Mouse (Mus musculus) urinary bladder, postnatal 4 days (tissue): ENCODE data around the gene Mgst2.

ENCODE experiments used
- DNase-seq, 2 experiments: peaks; one replicate each; pipeline ENCODE4 v3.0.0; 2021 to 2022; ENCODE audit warnings: low spot score in 2 of 2

Gene Mgst2

GRCm38 (mm10) chr3:51654303-51655055 is 5.7 kb upstream of the Mgst2 start:
- no peak for DNase-seq

GRCm38 (mm10) chr3:51659415-51659814 is 745 bp upstream of the Mgst2 start:
- DNase-seq: no peak

DNA sequence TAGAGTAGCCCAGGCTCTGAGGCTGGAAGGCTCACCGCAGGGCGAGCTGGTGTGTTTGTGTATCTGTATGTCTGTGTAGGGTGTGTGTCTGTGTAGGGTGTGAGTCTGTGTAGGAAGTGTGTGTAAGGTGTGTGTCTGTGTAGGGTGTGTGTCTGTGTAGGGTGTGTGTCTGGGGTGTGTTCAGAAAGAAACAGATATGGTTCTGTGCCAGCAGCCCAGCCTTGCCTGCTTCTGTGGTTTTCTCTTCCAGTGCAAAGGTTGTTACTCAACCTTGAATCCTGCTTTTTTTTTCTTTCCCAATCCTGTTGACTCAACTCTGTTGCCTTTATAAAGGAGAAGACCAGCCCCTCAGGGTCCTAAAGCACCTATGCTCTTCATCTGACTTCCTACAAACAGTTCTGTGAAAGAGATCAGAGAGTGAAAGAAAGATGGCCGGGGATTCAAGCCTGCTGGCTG is 689 bp downstream of the Mgst2 start:
- no peak for DNase-seq

- DNase-seq: no peak
Observed at GRCm38 (mm10) chr3:51661376-51661775, 1.2 kb downstream of the Mgst2 start.

GRCm38 (mm10) chr3:51661880-51662550 is 1.9 kb downstream of the Mgst2 start:
- DNase-seq: no peak

- DNase-seq: no peak
Observed at GRCm38 (mm10) chr3:51662557-51662956, 2.4 kb downstream of the Mgst2 start.

GRCm38 (mm10) chr3:51668607-51669006 is 8.4 kb downstream of the Mgst2 start:
- no peak for DNase-seq

DNA sequence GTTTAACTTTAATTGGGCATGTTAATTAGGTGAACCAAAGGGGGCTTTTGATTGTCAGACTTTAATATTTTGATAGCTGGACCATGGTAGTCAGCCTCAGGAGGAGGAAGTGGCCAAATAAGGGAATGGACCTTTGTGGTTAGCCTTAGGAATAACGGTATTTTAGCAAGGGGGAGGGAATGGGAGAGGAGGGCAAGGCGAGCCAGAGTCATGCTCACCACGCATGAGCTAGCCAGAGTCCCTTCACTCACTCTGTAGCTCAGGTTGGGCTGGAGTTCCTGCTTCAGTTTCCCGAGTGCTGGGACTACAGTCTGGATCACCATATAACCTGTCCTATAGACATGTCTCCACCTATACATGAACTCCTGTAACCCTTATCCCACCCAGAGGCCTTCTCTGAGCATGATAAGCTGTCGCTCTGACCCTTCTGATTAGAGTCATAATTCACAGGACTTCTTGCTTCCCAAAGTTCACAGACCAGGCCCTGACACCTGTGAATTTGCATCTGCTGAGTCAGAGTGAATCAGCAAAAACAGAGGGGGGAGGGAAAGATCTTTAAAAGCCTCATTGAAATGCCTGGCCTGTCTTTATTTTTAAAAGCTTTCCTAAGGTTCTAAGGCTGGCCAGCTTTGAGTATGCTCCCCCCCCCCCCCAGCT is 10.4 kb downstream of the Mgst2 start:
- no peak for DNase-seq

- no peak for DNase-seq
Observed at GRCm38 (mm10) chr3:51671071-51671469, 10.9 kb downstream of the Mgst2 start.

DNA sequence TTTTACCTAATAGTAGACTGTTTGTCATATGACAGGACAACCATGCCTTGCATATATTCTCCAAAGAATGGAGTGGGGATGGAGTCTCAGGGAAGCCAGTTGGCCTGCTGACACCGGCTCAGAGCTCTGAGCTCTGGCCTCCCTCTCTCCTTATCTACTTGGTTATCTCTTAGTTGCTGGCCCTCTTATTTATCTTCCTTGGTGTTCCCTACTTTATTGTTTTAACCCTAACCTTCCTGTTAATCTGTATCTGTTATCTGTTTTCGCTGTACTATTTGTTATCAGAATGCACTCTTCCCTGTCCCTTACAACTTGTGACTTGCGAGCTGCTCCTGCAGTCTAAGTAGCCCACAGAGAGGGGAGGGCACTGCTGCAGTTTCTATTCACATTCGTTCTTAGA is 12.5 kb downstream of the Mgst2 start:
- DNase-seq: no peak

DNA sequence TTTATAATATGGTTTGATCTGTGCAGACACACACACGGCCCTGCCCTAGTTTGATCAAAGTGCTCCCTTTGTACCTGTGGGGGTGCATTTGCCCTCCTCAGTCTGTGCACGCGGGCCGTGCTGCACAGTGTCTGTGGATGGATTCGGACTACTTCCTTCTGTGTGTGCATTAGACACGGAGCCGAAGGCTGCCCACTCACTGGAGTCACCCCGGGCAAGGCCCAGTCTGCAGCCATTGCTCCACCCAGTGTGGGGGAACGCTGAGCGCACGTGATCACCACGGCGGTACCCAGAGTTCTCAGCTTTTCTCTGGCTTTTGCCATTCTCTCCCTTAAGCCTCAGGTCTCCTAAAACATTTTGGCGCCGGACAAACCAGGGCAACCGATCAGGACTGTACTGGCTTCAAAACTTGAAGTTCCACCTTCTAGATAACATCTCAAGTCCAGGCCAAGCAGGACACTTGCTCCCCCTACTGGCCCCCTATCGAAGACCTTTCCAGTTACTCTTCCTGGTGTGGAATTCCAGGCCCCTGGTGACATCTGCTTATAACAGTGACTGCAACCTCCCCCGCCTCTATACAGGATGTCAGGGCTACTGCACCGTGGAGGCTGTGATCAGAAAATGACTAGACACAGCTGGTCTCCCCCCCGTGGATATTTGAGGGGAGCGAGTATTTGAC is 13.4 kb downstream of the Mgst2 start:
- DNase-seq: peak; percentile 41 to 67

- DNase-seq: no peak
Observed at GRCm38 (mm10) chr3:51674963-51675362, 14.8 kb downstream of the Mgst2 start.

DNA sequence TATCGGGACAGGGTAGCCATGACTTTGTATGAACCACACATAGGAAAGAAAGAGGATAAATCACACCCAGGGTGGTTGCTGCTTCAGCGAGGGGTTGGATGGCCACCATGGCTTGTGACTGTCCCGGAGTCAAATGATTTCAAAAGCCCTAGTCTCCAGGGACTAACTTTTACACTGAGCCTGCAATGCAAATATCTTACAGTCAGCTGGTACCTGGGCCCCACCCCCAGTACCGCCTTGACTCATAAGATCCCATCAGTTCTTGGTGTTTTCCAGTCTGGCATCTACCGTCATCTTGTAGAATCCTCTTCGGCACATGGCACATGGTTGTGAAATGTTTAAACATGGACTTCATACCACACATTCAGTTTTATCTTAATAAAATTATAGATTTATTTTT is 25.4 kb downstream of the Mgst2 start:
- no peak for DNase-seq

- DNase-seq: no peak
Observed at GRCm38 (mm10) chr3:51686316-51686715, 26.2 kb downstream of the Mgst2 start.

- DNase-seq: no peak
Observed at GRCm38 (mm10) chr3:51686791-51687190, 26.6 kb downstream of the Mgst2 start.

DNA sequence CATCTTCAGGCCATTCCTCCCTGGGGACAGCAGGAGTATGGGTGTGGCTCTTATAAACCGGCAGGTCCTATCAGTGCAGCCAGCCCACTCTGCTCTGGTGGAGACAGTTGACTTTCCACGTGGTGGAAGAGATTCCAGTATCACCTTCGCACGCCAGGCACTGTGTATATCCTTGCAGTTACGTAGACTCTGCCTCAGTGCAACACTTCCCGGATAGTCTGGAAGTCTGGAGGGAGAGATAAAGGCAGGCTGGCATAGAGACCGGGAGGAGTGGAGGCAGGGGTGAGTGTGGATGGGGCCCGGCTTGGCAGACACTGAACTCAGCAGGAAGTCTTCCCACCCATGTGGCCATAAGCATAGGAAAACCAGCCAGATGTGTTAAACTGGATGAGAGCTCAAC is 28.6 kb downstream of the Mgst2 start:
- DNase-seq: no peak

DNA sequence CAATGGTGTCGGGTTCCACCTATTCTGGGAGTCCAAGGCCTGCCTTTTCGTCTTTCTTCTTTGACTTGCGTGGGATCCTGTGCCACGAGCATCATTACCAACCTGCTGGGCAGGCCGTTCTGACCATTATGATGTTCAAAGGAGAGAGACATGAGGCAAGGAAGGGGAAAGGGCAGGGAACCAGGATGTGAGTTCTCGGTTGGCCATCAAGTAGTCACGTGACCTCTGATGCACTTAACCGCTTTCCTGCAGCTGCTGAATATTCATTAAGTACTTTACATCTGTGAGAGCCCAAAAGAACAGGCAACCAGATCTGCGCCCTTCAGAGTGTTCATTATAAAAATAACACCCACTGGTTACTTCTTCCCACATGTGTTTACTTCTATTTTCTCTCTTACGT is 33.0 kb downstream of the Mgst2 start:
- no peak for DNase-seq

- DNase-seq: no peak
Observed at GRCm38 (mm10) chr3:51694576-51694975, 34.4 kb downstream of the Mgst2 start.

DNA sequence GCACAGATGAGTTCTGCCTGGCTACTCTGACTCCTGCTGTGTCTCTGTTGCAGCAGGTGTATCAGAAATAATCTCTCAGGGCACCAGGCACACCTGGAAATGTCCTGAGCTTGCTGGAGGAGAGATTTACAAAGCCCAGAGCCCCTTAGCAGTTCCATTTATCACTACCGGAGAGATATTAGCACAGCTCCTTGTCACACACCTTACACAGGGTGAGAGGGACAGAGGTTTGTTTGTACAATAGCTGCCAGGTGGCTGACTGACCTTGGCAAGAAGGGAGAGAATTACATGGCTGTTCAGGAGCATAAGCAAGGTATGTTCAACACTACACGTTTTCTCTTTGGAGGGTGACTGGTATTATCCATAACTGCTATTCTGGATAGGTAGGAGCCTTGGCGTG is 35.6 kb downstream of the Mgst2 start:
- no peak for DNase-seq

- DNase-seq: no peak
Observed at GRCm38 (mm10) chr3:51697931-51698330, 37.8 kb downstream of the Mgst2 start.

GRCm38 (mm10) chr3:51700123-51700522 is 40.0 kb downstream of the Mgst2 start:
- DNase-seq: no peak

DNA sequence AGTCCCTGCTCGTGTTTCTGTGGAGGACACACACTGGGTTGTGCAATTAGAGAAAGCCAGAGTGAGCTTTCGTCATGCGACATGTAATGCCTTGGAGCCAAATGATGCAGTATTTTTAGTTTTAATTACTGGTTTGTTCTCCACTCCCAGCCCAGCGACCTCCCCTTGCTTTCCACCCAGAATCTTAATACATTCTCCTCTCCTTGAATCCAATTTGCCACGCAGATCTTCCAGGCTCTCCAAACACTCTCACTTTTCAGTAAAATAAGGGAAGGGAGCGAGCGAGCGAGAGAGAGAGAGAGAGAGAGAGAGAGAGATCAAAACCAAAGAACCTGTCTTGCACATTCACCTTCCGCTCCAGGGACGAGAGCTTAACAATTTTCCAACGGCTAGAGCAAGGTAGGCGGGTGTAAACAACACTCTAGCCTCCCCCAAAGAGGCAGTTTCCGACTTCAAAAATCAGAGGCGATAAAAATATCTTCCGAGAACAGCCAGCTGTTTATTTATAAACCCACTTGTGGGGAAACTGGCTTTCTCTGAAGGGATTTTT is 40.6 kb downstream of the Mgst2 start:
- DNase-seq: no peak
